Mouse (Mus musculus): ENCODE results near the gene Cyfip1. TPM values are rescaled to one million over a fixed set of nuclear protein-coding genes. Genes with fewer than 3 reads are reported as not detected.

Gene Cyfip1
- polyA plus RNA-seq (2014; fragmentation: Illumina TruSeq; extraction: RNeasy Lipid Tissue Mini Kit (QIAGEN cat#74804); ENCODE audit: low read depth, low replicate concordance), result 35.6 TPM

DNA sequence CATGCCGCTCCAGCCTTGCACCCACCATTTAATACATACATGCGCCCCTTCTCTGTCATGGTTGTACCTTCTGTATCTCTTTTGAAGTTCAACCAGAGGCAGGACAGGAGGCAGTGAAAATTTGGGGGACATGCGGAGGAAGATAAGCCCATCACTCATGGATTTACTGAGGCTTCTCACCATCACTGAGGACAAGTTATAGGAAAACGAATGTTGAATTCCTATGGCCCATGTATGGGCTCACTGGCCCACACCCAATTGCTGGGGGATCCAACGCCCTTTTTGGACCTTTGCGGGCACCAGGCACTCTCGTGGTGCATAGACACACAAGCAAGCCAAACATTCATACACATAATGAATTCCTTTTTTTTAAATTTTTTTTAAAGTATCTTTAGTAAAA lies at the start of gene Cyfip1:
Gene Cyfip1, plus strand, starts transcription at position 301 of the 400 bp plus-strand sequence.

DNA sequence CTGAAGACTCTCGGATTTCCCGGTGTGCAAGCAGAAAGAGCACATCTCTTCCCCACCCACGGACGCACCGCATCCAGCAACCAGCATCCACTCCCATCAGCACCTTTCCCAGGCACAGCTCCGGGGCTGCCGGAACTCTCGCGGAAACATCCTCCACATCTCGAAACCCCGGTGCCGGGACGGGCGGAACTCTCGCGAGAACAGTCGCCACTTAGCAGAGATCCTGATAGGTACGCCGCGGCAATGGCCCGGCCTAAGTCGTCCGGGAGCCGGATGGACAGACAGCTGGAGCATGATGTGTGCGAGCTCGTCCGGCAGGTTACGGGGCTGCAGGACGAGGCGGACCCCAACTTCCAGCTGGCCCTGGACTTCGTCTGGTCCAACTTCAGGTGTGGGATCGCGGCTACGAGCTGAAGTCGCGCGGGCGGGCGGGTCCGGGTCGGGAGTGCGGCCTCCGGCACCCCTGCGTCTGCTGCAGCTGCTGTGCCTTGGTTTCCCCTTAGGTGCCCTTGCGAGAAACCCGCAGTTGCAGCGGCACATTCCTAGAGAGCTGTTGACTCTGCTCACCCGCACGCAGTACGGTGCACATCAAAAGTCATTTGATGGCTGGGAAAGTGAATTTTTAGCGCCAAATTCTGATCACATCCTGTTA lies 47.5 kb upstream of the Cyfip1 start, which contains the start of gene Tubgcp5:
Gene Tubgcp5, plus strand, starts transcription at position 203 of the 652 bp plus-strand sequence.

DNA sequence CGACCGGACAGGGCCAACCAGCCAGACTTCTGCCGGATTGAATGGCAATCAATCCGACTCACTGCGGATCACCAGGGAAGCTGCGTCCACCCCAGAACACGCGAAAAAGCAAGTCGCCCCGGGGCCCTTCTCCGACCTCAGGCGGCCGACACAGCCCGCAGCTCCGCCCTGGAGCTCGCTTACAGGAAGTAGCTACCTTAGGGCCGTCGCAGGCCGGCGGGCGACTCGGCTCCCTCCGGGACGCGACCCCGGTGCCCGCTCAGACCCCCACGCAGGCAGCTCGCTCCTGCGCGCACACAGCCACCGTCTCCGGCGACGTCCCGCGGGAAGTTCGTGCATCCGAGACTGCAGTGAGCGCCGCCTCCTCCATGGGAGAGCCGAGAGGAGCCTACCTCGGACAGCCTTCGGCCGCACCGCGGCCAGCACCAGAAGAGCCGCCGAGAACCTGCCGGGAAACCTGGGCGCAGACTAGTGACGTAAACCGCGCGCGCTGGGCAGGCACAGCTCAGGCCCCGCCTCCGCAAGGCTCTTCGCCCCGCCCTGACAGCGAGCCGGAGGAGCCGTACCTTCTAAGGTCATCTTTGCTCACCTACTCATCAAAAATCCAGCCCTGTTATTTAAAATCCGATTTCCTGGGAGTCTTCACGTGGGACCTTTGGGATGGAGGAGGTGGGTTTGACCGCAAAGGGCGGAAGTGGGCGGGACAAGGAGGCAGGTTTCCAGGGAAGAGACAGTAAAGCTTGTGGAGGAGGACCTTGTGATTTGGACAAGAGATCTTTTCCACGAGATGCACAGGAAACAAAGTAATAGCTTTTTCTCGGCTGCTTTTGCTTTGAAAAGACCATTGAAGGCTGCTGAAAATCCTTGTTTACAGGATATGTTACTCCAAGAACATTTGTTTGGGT lies 120.7 kb downstream of the Cyfip1 start, which contains the start of gene Nipa2:
Gene Nipa2, minus strand, starts transcription at position 473 of the 905 bp plus-strand sequence.

Other genes starting within 250 kb of the Cyfip1 start
- gene Siglech, start 73.6 kb upstream of the Cyfip1 start, polyA plus RNA-seq (2014; fragmentation: Illumina TruSeq; extraction: RNeasy Lipid Tissue Mini Kit (QIAGEN cat#74804); ENCODE audit: low read depth, low replicate concordance), result 0.53 TPM
- gene Tubgcp5, start 47.6 kb upstream of the Cyfip1 start, polyA plus RNA-seq (2014; fragmentation: Illumina TruSeq; extraction: RNeasy Lipid Tissue Mini Kit (QIAGEN cat#74804); ENCODE audit: low read depth, low replicate concordance), result 19.8 TPM
- gene Nipa2, start 120.7 kb downstream of the Cyfip1 start, polyA plus RNA-seq (2014; fragmentation: Illumina TruSeq; extraction: RNeasy Lipid Tissue Mini Kit (QIAGEN cat#74804); ENCODE audit: low read depth, low replicate concordance), result 94.4 TPM
- gene Nipa1, start 178.2 kb downstream of the Cyfip1 start, polyA plus RNA-seq (2014; fragmentation: Illumina TruSeq; extraction: RNeasy Lipid Tissue Mini Kit (QIAGEN cat#74804); ENCODE audit: low read depth, low replicate concordance), result 16.8 TPM
- gene Herc2, start 208.5 kb downstream of the Cyfip1 start, polyA plus RNA-seq (2014; fragmentation: Illumina TruSeq; extraction: RNeasy Lipid Tissue Mini Kit (QIAGEN cat#74804); ENCODE audit: low read depth, low replicate concordance), result 31.6 TPM

Data from kidney, adult 10 weeks (tissue).